Mouse (Mus musculus) limb, embryonic 15.5 days (tissue): Measurements from ENCODE around the gene Aco1. TPM values are rescaled to one million over a fixed set of nuclear protein-coding genes. Genes with fewer than 3 reads are reported as not detected.
A peak's percentile ranks its signal among the peaks of the same experiment; 100 is the strongest.

Experiments
- ATAC-seq: fragments of 200-750 bp; cut with Nextera tagmentation; 2 replicates; pipeline ENCODE4 v1.8.0; 2017; ENCODE audit warnings: low read depth, moderate TSS enrichment; ENCODE audit not compliant: insufficient number of reproducible peaks, low FRiP score, low TSS enrichment
- H3K27ac ChIP-seq: fragments of 300-500 bp; sonication (generic); 2 replicates; pipeline ENCODE4 v1.5.1; 2015; ENCODE audit warnings: moderate library complexity, mild to moderate bottlenecking, inconsistent platforms
- H3K27me3 ChIP-seq: fragments of 300-500 bp; sonication (generic); 2 replicates; pipeline ENCODE4 v1.6.1; 2015; ENCODE audit warnings: inconsistent platforms
- H3K36me3 ChIP-seq: fragments of 300-500 bp; sonication (generic); 2 replicates; pipeline ENCODE4 v1.6.1; 2015; ENCODE audit warnings: inconsistent platforms
- H3K4me1 ChIP-seq: fragments of 300-500 bp; sonication (generic); 2 replicates; pipeline ENCODE4 v1.6.1; 2015; ENCODE audit warnings: inconsistent platforms
- H3K4me2 ChIP-seq: fragments of 300-500 bp; sonication (generic); 2 replicates; pipeline ENCODE4 v1.6.1; 2015; ENCODE audit warnings: mild to moderate bottlenecking, inconsistent platforms
- H3K4me3 ChIP-seq: fragments of 300-500 bp; sonication (generic); 2 replicates; pipeline ENCODE4 v1.5.1; 2015; ENCODE audit warnings: mild to moderate bottlenecking, inconsistent platforms
- H3K9ac ChIP-seq: fragments of 300-500 bp; sonication (generic); 2 replicates; pipeline ENCODE4 v1.6.1; 2015; ENCODE audit warnings: inconsistent platforms
- H3K9me3 ChIP-seq: fragments of 300-500 bp; sonication (generic); 2 replicates; pipeline ENCODE4 v1.6.1; 2016; ENCODE audit warnings: inconsistent platforms
- whole genome bisulfite sequencing: fragments of 180-500 bp; shearing (Covaris S2); methylation state at CpG from one replicate; pipeline ENCODE4 v1.1.7; 2015; 5-methylcytosine and 5-hydroxymethylcytosine counted together
- polyA plus RNA-seq: library from polyadenylated mRNA; unstranded; fragments of >200 nt; fragmentation: Nextera tagmentation; extraction: Ambion mirVana; gene quantifications from 2 replicates; pipeline ENCODE4 v1.2.1, GENCODE M21; 2015

Gene Aco1
- polyA plus RNA-seq, 1 experiment from 2014 or later = 40.8 TPM

DNA sequence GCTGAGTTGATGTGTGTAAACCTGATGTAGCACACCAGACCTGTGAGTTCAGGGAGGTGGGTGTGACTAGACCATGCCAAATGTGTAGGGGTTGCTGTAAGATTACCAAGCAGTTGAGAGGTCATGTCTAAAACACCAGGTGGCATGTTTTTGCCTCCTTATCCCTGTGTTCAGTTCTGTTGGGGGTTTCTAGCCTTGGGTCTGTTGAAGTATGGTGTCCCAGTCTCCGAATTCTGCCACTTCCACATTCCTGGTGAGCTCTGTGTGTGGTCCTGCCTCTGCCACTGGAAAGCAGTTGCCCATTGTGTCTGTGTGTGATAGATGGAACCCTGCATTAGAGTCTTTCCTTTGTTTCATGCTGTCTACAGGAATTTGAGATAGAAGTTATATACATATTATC is 1.7 kb downstream of the Aco1 start:
- Histone ChIP-seq H3K36me3 (no peaks in the 10 kb centered on the region), H3K4me2 (peak overlapping the region; percentile 71), H3K4me1 (peaks cover 17% of the 10 kb centered on the region; the same call in 1 of the 2 replicates), H3K27ac (no peak overlapping the region), H3K4me3 (peak overlapping the region; percentile 92), H3K27me3 (no peaks in the 10 kb centered on the region), H3K9ac (no peak overlapping the region), H3K9me3 (no peaks in the 10 kb centered on the region)
- no peak for ATAC-seq
- WGBS = 32% methylated on average over 1 of the region's 1 CpGs

DNA sequence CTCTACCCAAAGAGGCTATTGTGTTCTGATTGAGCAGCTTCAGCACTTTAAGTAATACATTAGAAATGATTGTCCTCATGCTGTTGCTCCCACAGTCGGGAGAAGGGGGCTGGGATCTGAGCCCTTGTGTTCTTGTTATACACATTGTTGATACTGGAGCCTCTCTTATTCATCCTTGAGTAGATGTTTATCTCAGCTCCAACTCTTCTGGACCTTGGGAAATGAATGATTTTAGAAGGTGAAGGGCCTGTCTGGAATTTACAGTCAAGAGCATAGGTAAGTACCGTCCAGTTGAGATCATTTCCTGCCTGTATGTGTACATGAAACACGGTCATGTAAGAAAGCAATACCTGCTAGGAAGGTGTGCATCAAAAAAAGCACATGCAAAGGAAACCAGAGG is 2.1 kb downstream of the Aco1 start:
- H3K4me2 ChIP-seq = no peak overlapping the region
- ATAC-seq = no peak
- H3K4me3 ChIP-seq = no peak overlapping the region
- no peak overlapping the region for H3K9ac ChIP-seq
- H3K27me3 ChIP-seq = no peaks in the 10 kb centered on the region
- no peaks in the 10 kb centered on the region for H3K36me3 ChIP-seq
- 80% methylated on average over 3 of the region's 3 CpGs for whole genome bisulfite sequencing
- no peak overlapping the region for H3K27ac ChIP-seq
- H3K9me3 ChIP-seq = no peaks in the 10 kb centered on the region
- peaks cover 17% of the 10 kb centered on the region; the same call in 1 of the 2 replicates for H3K4me1 ChIP-seq

DNA sequence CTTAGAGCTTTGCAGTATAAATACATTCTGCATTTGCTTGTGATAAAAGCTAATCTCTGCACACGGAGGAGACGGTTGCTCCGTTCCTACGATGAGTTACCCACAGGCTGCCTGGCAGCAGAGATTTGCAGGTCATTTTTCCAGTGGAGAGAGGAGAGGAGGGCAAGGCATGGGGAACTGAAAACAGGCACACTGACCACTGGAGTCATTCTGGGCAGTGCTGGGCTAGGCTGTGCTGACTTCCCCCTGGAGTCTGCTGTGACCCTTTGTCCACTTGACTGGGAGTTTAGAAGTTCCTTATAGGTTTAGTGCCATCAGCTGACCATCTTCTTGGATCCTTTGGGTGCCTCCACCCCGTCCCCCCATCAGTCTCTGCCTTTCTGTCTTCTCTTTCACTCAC is 5.4 kb downstream of the Aco1 start:
- WGBS = 89% methylated on average over 5 of the region's 5 CpGs
- Histone ChIP-seq H3K4me3 (no peak overlapping the region), H3K9me3 (no peaks in the 10 kb centered on the region), H3K27ac (no peak overlapping the region), H3K9ac (no peak overlapping the region), H3K36me3 (no peaks in the 10 kb centered on the region), H3K4me2 (no peak overlapping the region), H3K27me3 (no peaks in the 10 kb centered on the region), H3K4me1 (peaks cover 7% of the 10 kb centered on the region; the same call in 1 of the 2 replicates)
- no peak for ATAC-seq

DNA sequence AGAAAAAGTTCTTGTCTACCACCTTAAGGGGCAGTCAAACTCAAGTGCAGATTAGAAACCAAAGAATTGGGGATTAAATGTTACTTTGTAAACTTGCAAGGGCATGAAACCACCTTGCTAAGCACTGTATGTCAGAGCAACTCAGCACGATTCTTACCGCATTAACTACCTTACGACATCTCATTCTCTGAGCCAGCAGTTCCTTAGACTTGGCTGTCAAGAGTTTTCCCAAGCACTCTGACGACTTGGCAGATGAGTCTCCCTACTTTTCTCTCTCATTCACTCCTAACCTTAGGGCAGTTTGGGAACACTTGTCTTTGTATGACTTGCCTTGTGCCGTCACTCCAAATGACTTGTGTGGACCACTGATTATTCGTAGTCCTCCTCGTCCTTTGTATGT is 7.2 kb downstream of the Aco1 start:
- H3K27ac ChIP-seq = no peak overlapping the region
- ATAC-seq = no peak
- H3K4me1 ChIP-seq = no peaks in the 10 kb centered on the region
- H3K4me3 ChIP-seq = no peak overlapping the region
- H3K4me2 ChIP-seq = no peak overlapping the region
- WGBS = 87% methylated on average over 7 of the region's 7 CpGs
- no peaks in the 10 kb centered on the region for H3K9me3 ChIP-seq
- no peaks in the 10 kb centered on the region for H3K36me3 ChIP-seq
- H3K9ac ChIP-seq = no peak overlapping the region
- H3K27me3 ChIP-seq = no peaks in the 10 kb centered on the region

DNA sequence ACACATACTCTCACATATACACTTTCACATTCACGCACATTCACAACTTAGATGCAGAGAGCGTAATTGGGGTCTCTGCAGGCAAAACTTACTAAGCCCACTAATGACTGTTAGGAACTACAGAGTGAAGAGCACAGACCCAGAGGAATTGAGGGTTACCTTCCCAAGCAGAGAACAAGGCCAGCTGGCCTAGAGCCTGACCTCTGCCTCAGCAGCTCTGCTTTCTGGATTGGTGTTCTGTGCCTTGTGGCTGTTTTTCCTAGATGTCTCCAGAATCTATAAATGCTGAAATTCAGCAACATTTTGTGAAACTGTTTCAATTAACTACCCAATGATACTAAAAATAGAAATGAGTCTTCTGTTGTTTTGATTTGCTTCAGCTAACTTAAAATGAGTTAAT is 9.9 kb downstream of the Aco1 start:
- no peak for ATAC-seq
- no peak overlapping the region for H3K4me3 ChIP-seq
- H3K27me3 ChIP-seq = no peaks in the 10 kb centered on the region
- H3K4me1 ChIP-seq = peaks cover 6% of the 10 kb centered on the region; the same call in 1 of the 2 replicates
- no peaks in the 10 kb centered on the region for H3K36me3 ChIP-seq
- H3K9me3 ChIP-seq = no peaks in the 10 kb centered on the region
- 90% methylated on average over 2 of the region's 2 CpGs for WGBS
- no peak overlapping the region for H3K27ac ChIP-seq
- H3K9ac ChIP-seq = no peak overlapping the region
- H3K4me2 ChIP-seq = no peak overlapping the region

DNA sequence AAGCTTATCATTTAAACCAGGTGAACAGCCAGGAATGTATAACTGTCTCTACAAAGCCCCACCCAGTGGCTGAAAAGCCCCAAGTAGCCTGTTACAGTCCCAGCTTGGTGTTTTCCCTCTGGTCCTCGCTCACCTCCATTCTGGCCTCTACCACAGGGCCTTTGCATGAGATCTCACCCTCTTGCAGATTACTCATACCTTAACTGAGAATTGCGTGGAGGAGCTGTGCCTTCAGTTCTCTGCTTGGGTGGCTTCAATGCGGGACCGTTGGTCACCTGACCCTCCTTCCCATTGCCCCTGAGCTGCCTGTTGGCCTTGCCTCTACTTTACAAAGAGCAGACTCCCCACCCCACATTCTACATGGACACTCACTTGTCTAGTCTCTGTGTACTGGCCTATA is 10.6 kb downstream of the Aco1 start:
- WGBS = 92% methylated on average over 4 of the region's 4 CpGs

DNA sequence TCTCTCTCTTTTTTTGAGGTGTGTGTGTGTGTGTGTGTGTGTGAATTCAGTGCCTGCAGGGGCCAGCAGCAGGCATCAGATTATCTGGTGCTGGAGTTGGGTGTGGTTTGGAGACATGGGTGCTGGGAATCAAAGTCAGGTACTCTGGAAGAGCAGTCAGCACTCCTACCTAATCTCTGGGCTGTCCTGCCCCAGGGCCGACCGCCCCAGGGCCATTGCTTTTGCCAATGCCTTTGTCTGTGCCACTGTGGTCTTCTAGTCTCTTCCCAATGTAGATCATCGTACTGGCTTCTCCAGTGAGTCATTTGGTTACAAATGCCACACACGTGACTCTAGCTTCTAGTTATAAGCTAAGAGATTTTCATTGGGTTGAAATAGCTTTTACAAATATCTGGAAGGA is 11.9 kb downstream of the Aco1 start:
- H3K4me3 ChIP-seq = no peak overlapping the region
- no peaks in the 10 kb centered on the region for H3K36me3 ChIP-seq
- H3K9ac ChIP-seq = no peak overlapping the region
- no peak overlapping the region for H3K27ac ChIP-seq
- no peaks in the 10 kb centered on the region for H3K27me3 ChIP-seq
- H3K4me2 ChIP-seq = no peak overlapping the region
- H3K4me1 ChIP-seq = peaks cover 9% of the 10 kb centered on the region; the same call in 1 of the 2 replicates
- no peak for ATAC-seq
- no peaks in the 10 kb centered on the region for H3K9me3 ChIP-seq
- 92% methylated on average over 4 of the region's 4 CpGs for WGBS

More for the DNA sequence above, 10.6 kb downstream of the Aco1 start:
- Histone ChIP-seq H3K9ac (no peak overlapping the region), H3K27me3 (no peaks in the 10 kb centered on the region), H3K4me3 (no peak overlapping the region), H3K27ac (no peak overlapping the region), H3K36me3 (no peaks in the 10 kb centered on the region), H3K4me2 (no peak overlapping the region), H3K9me3 (no peaks in the 10 kb centered on the region), H3K4me1 (peaks cover 9% of the 10 kb centered on the region; the same call in 1 of the 2 replicates)
- ATAC-seq = no peak

DNA sequence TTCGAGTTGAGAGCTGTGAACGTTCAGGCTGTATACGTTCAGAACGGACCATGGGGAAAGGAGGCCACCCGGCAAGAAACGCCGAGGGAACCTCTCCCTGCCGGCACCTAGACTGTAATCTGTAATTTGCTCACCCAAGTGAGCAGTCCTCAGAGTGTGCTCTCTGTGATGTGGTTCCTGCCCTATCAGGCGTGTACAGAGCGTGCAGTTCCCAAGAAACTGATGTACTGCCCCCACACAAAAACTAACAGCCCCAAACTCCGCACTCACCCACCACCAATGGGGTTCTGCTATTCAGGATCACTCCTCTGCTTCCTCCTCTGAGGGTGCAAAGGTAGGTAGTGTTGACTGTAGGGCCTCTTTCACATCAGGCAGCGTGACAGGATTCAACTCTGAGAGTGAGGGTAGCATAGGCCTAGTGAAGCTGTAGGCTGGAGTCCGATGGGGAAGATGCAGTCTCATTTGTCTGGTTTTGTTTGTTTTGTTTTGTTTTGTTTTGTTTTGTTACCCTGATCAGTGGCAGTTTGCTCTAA is 12.7 kb downstream of the Aco1 start:
- Histone ChIP-seq H3K27ac (no peak overlapping the region), H3K9ac (no peak overlapping the region), H3K36me3 (no peaks in the 10 kb centered on the region), H3K4me2 (no peak overlapping the region), H3K4me3 (no peak overlapping the region), H3K9me3 (no peaks in the 10 kb centered on the region), H3K4me1 (peaks cover 9% of the 10 kb centered on the region; the same call in 1 of the 2 replicates), H3K27me3 (no peaks in the 10 kb centered on the region)
- ATAC-seq = no peak
- 87% methylated on average over 13 of the region's 13 CpGs for WGBS

DNA sequence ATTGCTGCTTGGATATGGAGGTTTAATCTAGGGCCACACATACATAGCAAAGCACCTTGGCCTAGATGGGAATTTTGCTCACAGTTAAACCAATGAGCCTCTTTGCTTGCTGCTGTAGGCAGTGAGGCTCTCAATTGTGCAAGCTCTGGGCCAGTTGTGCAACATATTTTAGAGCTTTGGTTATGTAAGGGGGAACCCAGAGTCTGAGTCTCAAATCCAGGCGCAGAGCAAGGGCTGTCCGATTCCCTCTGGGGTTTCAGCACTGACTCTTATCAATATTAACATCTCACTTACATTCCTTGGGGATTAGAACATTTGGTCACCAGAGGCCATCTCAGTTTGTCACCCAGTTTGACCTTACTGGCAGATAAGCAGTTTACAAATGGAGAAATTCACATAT is 13.3 kb downstream of the Aco1 start:
- H3K9ac ChIP-seq = no peak overlapping the region
- no peak overlapping the region for H3K4me2 ChIP-seq
- H3K4me1 ChIP-seq = peaks cover 9% of the 10 kb centered on the region; the same call in 1 of the 2 replicates
- H3K27ac ChIP-seq = no peak overlapping the region
- H3K9me3 ChIP-seq = no peaks in the 10 kb centered on the region
- H3K4me3 ChIP-seq = no peak overlapping the region
- H3K36me3 ChIP-seq = no peaks in the 10 kb centered on the region
- WGBS = 48% methylated on average over 2 of the region's 2 CpGs
- no peak for ATAC-seq
- H3K27me3 ChIP-seq = no peaks in the 10 kb centered on the region

DNA sequence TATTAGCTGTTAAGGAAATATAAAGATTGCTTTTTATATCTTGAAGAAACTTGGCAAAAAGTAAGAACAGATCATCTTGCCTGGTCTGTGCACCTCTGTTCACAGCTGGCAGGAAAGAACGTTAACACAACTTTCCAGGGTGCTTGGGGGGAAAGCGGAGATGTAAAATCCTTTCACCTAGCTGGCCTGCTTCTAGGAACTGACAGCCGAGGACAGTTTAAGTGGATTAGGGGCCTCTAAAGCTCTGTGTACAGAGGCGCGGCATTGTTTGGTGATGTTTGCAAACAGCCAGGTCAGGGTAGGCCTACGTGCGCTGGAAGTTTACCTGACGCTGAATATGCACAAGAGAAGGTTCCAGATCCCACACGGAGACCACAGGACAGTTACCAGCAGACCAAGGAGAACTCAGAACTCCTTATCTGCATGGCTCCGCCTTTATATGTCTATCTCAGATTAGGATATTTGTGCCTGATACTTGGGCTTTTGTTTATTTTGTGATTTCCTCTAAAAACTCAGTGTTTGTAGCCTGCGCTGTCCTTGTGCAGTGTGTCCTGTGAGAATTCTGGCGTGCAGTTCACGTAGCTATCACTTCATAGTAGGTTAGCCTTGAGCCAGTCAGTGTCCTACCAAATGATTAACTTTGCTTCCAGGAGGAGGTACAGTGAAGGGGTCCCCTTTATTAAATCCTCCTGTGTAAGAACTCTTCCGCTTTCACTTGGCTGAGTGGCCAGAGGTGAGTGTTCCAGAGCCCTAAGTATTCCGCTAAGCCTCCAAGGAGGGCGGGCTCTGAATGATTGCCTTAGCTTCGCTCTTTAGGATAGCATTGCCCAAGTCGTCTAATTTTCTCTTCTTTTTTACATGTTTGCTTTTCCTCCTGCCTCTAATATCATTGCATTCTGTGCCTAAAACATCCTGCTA is 14.0 kb downstream of the Aco1 start:
- H3K36me3 ChIP-seq = no peaks in the 10 kb centered on the region
- peaks cover 9% of the 10 kb centered on the region; the same call in 1 of the 2 replicates for H3K4me1 ChIP-seq
- H3K9me3 ChIP-seq = no peaks in the 10 kb centered on the region
- 73% methylated on average over 18 of the region's 18 CpGs for WGBS
- no peaks in the 10 kb centered on the region for H3K27me3 ChIP-seq
- H3K9ac ChIP-seq = no peak overlapping the region
- H3K4me3 ChIP-seq = no peak overlapping the region
- no peak for ATAC-seq
- no peak overlapping the region; the same call in 1 of the 2 replicates for H3K27ac ChIP-seq
- no peak overlapping the region for H3K4me2 ChIP-seq

DNA sequence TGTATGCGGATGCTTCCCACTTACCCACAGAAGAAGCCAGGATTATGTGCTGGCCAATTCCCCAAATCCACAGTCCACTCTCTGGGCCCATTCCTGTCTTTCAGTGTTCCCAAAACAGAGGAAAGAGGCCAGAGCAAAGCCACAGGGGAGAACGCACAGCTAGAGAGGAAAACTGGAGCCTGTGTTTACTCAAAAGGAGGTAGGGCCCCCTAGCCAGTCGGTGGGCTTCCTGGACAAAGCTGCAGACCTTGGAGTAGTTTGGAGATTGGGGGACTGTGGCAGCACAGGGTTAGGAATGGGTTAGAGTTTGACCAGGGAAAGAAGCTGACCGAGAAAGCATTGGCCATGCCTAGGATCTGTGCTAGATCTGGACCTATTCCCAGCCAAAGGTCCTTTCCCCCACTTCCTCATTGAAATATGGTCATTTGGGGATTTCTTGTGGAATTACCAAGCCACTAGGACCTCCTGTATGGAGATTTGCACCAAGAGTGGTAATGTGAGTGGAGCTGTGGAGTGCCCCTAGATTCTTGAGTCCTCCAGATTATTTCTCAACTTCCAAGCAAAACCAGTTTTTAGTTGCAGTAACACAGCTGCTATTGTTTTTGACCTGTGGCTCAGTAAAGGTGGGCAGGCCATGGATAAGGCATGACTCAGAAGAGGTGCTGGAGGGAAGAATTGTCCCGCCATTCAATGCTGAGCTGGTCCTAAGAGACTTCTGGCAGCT is 14.8 kb downstream of the Aco1 start:
- 81% methylated on average over 5 of the region's 5 CpGs for WGBS
- no peaks in the 10 kb centered on the region for H3K36me3 ChIP-seq
- no peak overlapping the region for H3K4me3 ChIP-seq
- no peaks in the 10 kb centered on the region for H3K27me3 ChIP-seq
- no peak overlapping the region for H3K27ac ChIP-seq
- H3K9ac ChIP-seq = no peak overlapping the region
- no peak overlapping the region for H3K4me2 ChIP-seq
- no peak for ATAC-seq
- no peaks in the 10 kb centered on the region for H3K9me3 ChIP-seq
- peaks cover 9% of the 10 kb centered on the region; the same call in 1 of the 2 replicates for H3K4me1 ChIP-seq

DNA sequence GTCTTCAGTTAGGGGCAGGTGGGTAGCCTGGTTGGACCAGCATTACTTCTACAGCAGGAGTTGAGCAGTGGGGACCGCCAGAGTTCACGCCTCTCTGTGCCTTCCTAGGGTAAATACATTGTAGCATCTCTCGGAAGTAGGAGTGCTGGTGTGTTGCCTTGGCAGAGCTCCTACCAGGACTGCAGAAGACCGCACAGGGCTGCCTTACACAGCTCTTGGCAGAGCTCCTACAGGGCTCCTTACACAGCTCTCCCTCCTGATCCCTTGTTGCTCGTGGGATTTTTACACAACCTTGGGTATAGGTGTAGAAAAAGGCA is 15.3 kb downstream of the Aco1 start:
- Histone ChIP-seq H3K36me3 (no peaks in the 10 kb centered on the region), H3K9ac (no peak overlapping the region), H3K27ac (no peak overlapping the region), H3K27me3 (no peaks in the 10 kb centered on the region), H3K4me2 (no peak overlapping the region), H3K4me1 (peaks cover 9% of the 10 kb centered on the region; the same call in 1 of the 2 replicates), H3K4me3 (no peak overlapping the region), H3K9me3 (no peaks in the 10 kb centered on the region)
- ATAC-seq = no peak
- WGBS = 66% methylated on average over 5 of the region's 5 CpGs
